Mouse (Mus musculus): Measurements from ENCODE around the gene Dusp18. TPM values are rescaled to one million over a fixed set of nuclear protein-coding genes. Genes with fewer than 3 reads are reported as not detected.

Dusp18 gene
- total and polyA plus RNA-seq, 2 experiments from 2014 or later = 23.7 to 24.1 TPM

DNA sequence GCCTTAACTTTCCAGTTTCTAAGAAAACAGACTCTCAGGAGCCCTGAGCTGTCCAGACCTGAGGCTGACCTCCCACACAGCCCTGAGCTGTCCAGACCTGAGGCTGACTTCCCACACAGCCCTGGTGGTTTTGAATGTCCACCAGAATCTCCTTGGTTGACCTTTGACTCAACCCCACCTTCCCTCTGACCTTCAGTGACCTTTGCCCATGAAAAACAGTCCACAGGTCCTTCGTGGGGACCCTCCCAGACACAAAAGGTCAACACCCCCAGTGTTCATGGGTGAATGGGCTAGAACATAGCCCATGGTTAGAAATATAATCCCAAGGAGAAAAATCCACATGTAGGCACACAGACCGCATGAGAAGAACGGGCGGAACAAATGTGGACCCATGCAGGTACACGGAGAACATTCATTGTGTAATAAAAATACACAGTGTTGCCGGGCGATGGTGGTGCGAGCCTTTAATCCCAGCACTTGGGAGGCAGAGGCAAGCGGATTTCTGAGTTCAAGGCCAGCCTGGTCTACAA is 38.8 kb downstream of the Dusp18 start:
- Histone ChIP-seq H3K4me3 (ENCODE audit: low read depth, low read length) (no peak overlapping the region), H3K4me1 (ENCODE audit: insufficient read depth, low read length) (no peaks in the 10 kb centered on the region), H3K27me3 (ENCODE audit: insufficient read depth, low read length) (no peaks in the 10 kb centered on the region), H3K9ac (replicated peaks; ENCODE audit: low read length, poor library complexity, severe bottlenecking) (no peak overlapping the region), H3K4me2 (ENCODE audit: low read depth, low read length, poor library complexity, severe bottlenecking) (no peak overlapping the region), H3K36me3 (ENCODE audit: insufficient read depth, low read length) (no peaks in the 10 kb centered on the region), H3K27ac (ENCODE audit: low read depth, low read length) (no peak overlapping the region), H3K9me3 (ENCODE audit: low read length) (no peaks in the 10 kb centered on the region)
- DNase-seq (ENCODE audit: low spot score) = no peak
- ATAC-seq (ENCODE audit: low FRiP score) = no peak
- no peak for TF ChIP-seq CTCF (IDR thresholded peaks at IDR 0.05)
- 85% methylated on average over 9 of the region's 9 CpGs for WGBS

DNA sequence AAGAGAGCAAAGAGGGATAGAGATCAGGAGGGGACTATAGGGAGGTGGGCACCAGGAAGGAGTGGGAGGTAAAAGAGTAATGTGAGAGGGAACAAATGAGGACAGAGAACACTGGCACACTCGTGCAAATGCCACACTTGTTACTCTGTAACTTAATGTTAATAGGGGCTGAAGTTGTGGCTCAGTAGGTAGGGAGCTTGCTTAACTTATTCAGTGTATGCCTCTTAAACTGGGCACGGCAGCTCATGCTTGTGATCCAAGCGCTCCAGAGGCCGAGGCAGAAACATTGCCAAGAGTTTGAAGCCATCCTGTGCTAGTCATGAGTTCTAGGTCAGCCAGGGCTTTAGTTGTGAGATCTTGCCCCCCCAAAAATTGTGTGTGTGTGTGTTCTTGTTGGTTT is 40.1 kb downstream of the Dusp18 start:
- no peak for TF ChIP-seq CTCF (IDR thresholded peaks at IDR 0.05)
- DNase-seq (ENCODE audit: low spot score) (no peak), ATAC-seq (ENCODE audit: low FRiP score) (no peak)
- H3K9ac ChIP-seq (replicated peaks; ENCODE audit: low read length, poor library complexity, severe bottlenecking) = no peak overlapping the region
- no peaks in the 10 kb centered on the region for H3K4me1 ChIP-seq (ENCODE audit: insufficient read depth, low read length)
- no peaks in the 10 kb centered on the region for H3K36me3 ChIP-seq (ENCODE audit: insufficient read depth, low read length)
- no peak overlapping the region for H3K4me3 ChIP-seq (ENCODE audit: low read depth, low read length)
- no peaks in the 10 kb centered on the region for H3K9me3 ChIP-seq (ENCODE audit: low read length)
- WGBS = 77% methylated on average over 4 of the region's 4 CpGs
- H3K4me2 ChIP-seq (ENCODE audit: low read depth, low read length, poor library complexity, severe bottlenecking) = no peak overlapping the region
- no peaks in the 10 kb centered on the region for H3K27me3 ChIP-seq (ENCODE audit: insufficient read depth, low read length)
- H3K27ac ChIP-seq (ENCODE audit: low read depth, low read length) = no peak overlapping the region

GRCm38 (mm10) chr11:3936318-3936717 is 41.3 kb downstream of the Dusp18 start:
- DNase-seq (ENCODE audit: low spot score) = peak; percentile 8
- no peak for ATAC-seq (ENCODE audit: low FRiP score)

GRCm38 (mm10) chr11:3937321-3937874 is 42.4 kb downstream of the Dusp18 start:
- no peaks in the 10 kb centered on the region for H3K27me3 ChIP-seq (ENCODE audit: insufficient read depth, low read length)
- ATAC-seq (ENCODE audit: low FRiP score) = no peak
- no peak overlapping the region for H3K9ac ChIP-seq (replicated peaks; ENCODE audit: low read length, poor library complexity, severe bottlenecking)
- 80% methylated on average over 13 of the region's 13 CpGs for WGBS
- H3K4me2 ChIP-seq (ENCODE audit: low read depth, low read length, poor library complexity, severe bottlenecking) = no peak overlapping the region
- no peaks in the 10 kb centered on the region for H3K36me3 ChIP-seq (ENCODE audit: insufficient read depth, low read length)
- no peak overlapping the region for H3K4me3 ChIP-seq (ENCODE audit: low read depth, low read length)
- DNase-seq (ENCODE audit: low spot score) = no peak
- no peak for TF ChIP-seq CTCF (IDR thresholded peaks at IDR 0.05)
- no peaks in the 10 kb centered on the region for H3K4me1 ChIP-seq (ENCODE audit: insufficient read depth, low read length)
- H3K27ac ChIP-seq (ENCODE audit: low read depth, low read length) = no peak overlapping the region
- no peaks in the 10 kb centered on the region for H3K9me3 ChIP-seq (ENCODE audit: low read length)

More at GRCm38 (mm10) chr11:3936318-3936717, 41.3 kb downstream of the Dusp18 start:
- no peaks in the 10 kb centered on the region for H3K4me1 ChIP-seq (ENCODE audit: insufficient read depth, low read length)
- no peaks in the 10 kb centered on the region for H3K27me3 ChIP-seq (ENCODE audit: insufficient read depth, low read length)
- no peak overlapping the region for H3K9ac ChIP-seq (replicated peaks; ENCODE audit: low read length, poor library complexity, severe bottlenecking)
- H3K4me2 ChIP-seq (ENCODE audit: low read depth, low read length, poor library complexity, severe bottlenecking) = no peak overlapping the region
- no peaks in the 10 kb centered on the region for H3K9me3 ChIP-seq (ENCODE audit: low read length)
- H3K27ac ChIP-seq (ENCODE audit: low read depth, low read length) = no peak overlapping the region
- no peak overlapping the region for H3K4me3 ChIP-seq (ENCODE audit: low read depth, low read length)
- H3K36me3 ChIP-seq (ENCODE audit: insufficient read depth, low read length) = no peaks in the 10 kb centered on the region
- WGBS = 89% methylated on average over 3 of the region's 3 CpGs
- no peak for TF ChIP-seq CTCF (IDR thresholded peaks at IDR 0.05)

GRCm38 (mm10) chr11:3941371-3941770 is 46.3 kb downstream of the Dusp18 start:
- Histone ChIP-seq H3K27me3 (ENCODE audit: insufficient read depth, low read length) (no peaks in the 10 kb centered on the region), H3K4me2 (ENCODE audit: low read depth, low read length, poor library complexity, severe bottlenecking) (no peak overlapping the region), H3K9ac (replicated peaks; ENCODE audit: low read length, poor library complexity, severe bottlenecking) (no peak overlapping the region), H3K4me3 (ENCODE audit: low read depth, low read length) (no peak overlapping the region), H3K27ac (ENCODE audit: low read depth, low read length) (no peak overlapping the region), H3K9me3 (ENCODE audit: low read length) (no peaks in the 10 kb centered on the region), H3K4me1 (ENCODE audit: insufficient read depth, low read length) (no peaks in the 10 kb centered on the region), H3K36me3 (ENCODE audit: insufficient read depth, low read length) (no peaks in the 10 kb centered on the region)
- no peak for TF ChIP-seq CTCF (IDR thresholded peaks at IDR 0.05)
- WGBS = 78% methylated on average over 7 of the region's 7 CpGs
- ATAC-seq (ENCODE audit: low FRiP score) = no peak
- no peak for DNase-seq (ENCODE audit: low spot score)

DNA sequence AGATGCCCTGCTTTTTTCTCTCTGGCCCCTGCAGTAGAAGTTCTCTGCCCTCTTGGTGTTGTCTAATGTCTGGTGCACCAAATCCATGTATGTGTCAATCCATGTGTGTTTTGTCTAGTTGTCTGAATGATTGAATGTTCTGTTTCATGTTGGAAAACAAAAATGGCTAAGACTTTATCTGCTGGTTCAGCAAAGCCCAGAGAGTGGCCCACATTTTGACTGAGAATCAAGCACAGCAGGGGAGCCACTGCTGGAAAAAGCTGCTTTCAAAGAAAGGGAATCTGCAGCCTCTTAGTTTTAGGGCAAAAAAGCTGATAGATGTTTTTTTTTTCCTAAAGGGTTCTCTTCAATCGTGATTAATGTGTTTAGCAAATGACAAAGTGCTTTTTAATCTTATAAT is 51.3 kb downstream of the Dusp18 start:
- ATAC-seq (ENCODE audit: low FRiP score) (no peak), DNase-seq (ENCODE audit: low spot score) (no peak)
- Histone ChIP-seq H3K9ac (replicated peaks; ENCODE audit: low read length, poor library complexity, severe bottlenecking) (no peak overlapping the region), H3K27me3 (ENCODE audit: insufficient read depth, low read length) (no peaks in the 10 kb centered on the region), H3K4me1 (ENCODE audit: insufficient read depth, low read length) (no peaks in the 10 kb centered on the region), H3K36me3 (ENCODE audit: insufficient read depth, low read length) (no peaks in the 10 kb centered on the region), H3K27ac (ENCODE audit: low read depth, low read length) (no peak overlapping the region), H3K4me3 (ENCODE audit: low read depth, low read length) (no peak overlapping the region), H3K9me3 (ENCODE audit: low read length) (no peaks in the 10 kb centered on the region), H3K4me2 (ENCODE audit: low read depth, low read length, poor library complexity, severe bottlenecking) (no peak overlapping the region)
- 9% methylated on average over 1 of the region's 1 CpGs for WGBS
- TF ChIP-seq CTCF (IDR thresholded peaks at IDR 0.05) = no peak

Other genes starting within 250 kb of the Dusp18 start
- 39.1 and 44.2 TPM in 2 replicates for gene Morc2a, start 246.0 kb upstream of the Dusp18 start, total RNA-seq (2014; rRNA removed)
- 19.8 and 21.9 TPM in 2 replicates for gene Morc2a, start 246.0 kb upstream of the Dusp18 start, polyA plus RNA-seq (2015; fragmentation: Nextera tagmentation; extraction: Ambion mirVana)
- 67.2 and 96.0 TPM in 2 replicates for gene Osbp2, start 31.3 kb upstream of the Dusp18 start, total RNA-seq (2014; rRNA removed)
- 51.8 and 52.5 TPM in 2 replicates for gene Osbp2, start 31.3 kb upstream of the Dusp18 start, polyA plus RNA-seq (2015; fragmentation: Nextera tagmentation; extraction: Ambion mirVana)
- 0.49 and 0.61 TPM in 2 replicates for gene 4921536K21Rik, start 142 bp upstream of the Dusp18 start, total RNA-seq (2014; rRNA removed)
- 0.28 and 0.41 TPM in 2 replicates for gene 4921536K21Rik, start 142 bp upstream of the Dusp18 start, polyA plus RNA-seq (2015; fragmentation: Nextera tagmentation; extraction: Ambion mirVana)
- gene Slc35e4, start 19.4 kb downstream of the Dusp18 start, total RNA-seq (2014; rRNA removed) = 48.2 and 56.5 TPM in 2 replicates
- gene Slc35e4, start 19.4 kb downstream of the Dusp18 start, polyA plus RNA-seq (2015; fragmentation: Nextera tagmentation; extraction: Ambion mirVana) = 27.3 and 27.4 TPM in 2 replicates
- gene Tcn2, start 36.9 kb downstream of the Dusp18 start, total RNA-seq (2014; rRNA removed) = 20.9 and 28.8 TPM in 2 replicates
- 22.0 and 27.0 TPM in 2 replicates for gene Tcn2, start 36.9 kb downstream of the Dusp18 start, polyA plus RNA-seq (2015; fragmentation: Nextera tagmentation; extraction: Ambion mirVana)
- gene Pes1, start 68.7 kb downstream of the Dusp18 start, total RNA-seq (2014; rRNA removed) = 36.1 and 37.7 TPM in 2 replicates
- 49.0 TPM in 2 replicates for gene Pes1, start 68.7 kb downstream of the Dusp18 start, polyA plus RNA-seq (2015; fragmentation: Nextera tagmentation; extraction: Ambion mirVana)
- gene 4930556J24Rik, start 81.5 kb downstream of the Dusp18 start, total RNA-seq (2014; rRNA removed) = 0.16 TPM in 1 of 2 replicates, not detected in the other
- gene 4930556J24Rik, start 81.5 kb downstream of the Dusp18 start, polyA plus RNA-seq (2015; fragmentation: Nextera tagmentation; extraction: Ambion mirVana) = 0.26 TPM in 1 of 2 replicates, not detected in the other
- gene Gal3st1, start 88.4 kb downstream of the Dusp18 start, total RNA-seq (2014; rRNA removed) = 17.0 and 20.9 TPM in 2 replicates
- gene Gal3st1, start 88.4 kb downstream of the Dusp18 start, polyA plus RNA-seq (2015; fragmentation: Nextera tagmentation; extraction: Ambion mirVana) = 12.7 and 14.4 TPM in 2 replicates
- not detected in 2 replicates for gene Sec14l4, start 136.2 kb downstream of the Dusp18 start, total RNA-seq (2014; rRNA removed)
- gene Sec14l4, start 136.2 kb downstream of the Dusp18 start, polyA plus RNA-seq (2015; fragmentation: Nextera tagmentation; extraction: Ambion mirVana) = 0.05 TPM in 1 of 2 replicates, not detected in the other
- gene Sec14l3, start 169.6 kb downstream of the Dusp18 start, total RNA-seq (2014; rRNA removed) = 1.5 and 1.8 TPM in 2 replicates
- 4.3 and 5.1 TPM in 2 replicates for gene Sec14l3, start 169.6 kb downstream of the Dusp18 start, polyA plus RNA-seq (2015; fragmentation: Nextera tagmentation; extraction: Ambion mirVana)
- 13.5 and 17.7 TPM in 2 replicates for gene Mtfp1, start 200.2 kb downstream of the Dusp18 start, total RNA-seq (2014; rRNA removed)
- gene Mtfp1, start 200.2 kb downstream of the Dusp18 start, polyA plus RNA-seq (2015; fragmentation: Nextera tagmentation; extraction: Ambion mirVana) = 15.4 and 19.6 TPM in 2 replicates
- gene Sec14l2, start 228.2 kb downstream of the Dusp18 start, total RNA-seq (2014; rRNA removed) = 8.2 and 13.2 TPM in 2 replicates
- gene Sec14l2, start 228.2 kb downstream of the Dusp18 start, polyA plus RNA-seq (2015; fragmentation: Nextera tagmentation; extraction: Ambion mirVana) = 5.5 and 6.9 TPM in 2 replicates
- gene Rnf215, start 240.0 kb downstream of the Dusp18 start, total RNA-seq (2014; rRNA removed) = 93.8 and 112 TPM in 2 replicates
- gene Rnf215, start 240.0 kb downstream of the Dusp18 start, polyA plus RNA-seq (2015; fragmentation: Nextera tagmentation; extraction: Ambion mirVana) = 49.2 and 52.9 TPM in 2 replicates

All from midbrain, postnatal 0 days (tissue).